Mouse (Mus musculus): Measurements from ENCODE around the gene Taar2.

- no peak for TF ChIP-seq CTCF (IDR thresholded peaks at IDR 0.05; ENCODE audit: low read depth)
- TF ChIP-seq EP300 (optimal IDR thresholded peaks at IDR 0.05): no peak
These were observed 45.4 kb upstream of the Taar2 start for GRCm38 (mm10) chr10:23892987-23893386.

Measured in stomach, postnatal 0 days (tissue).